Mouse (Mus musculus): ENCODE measurements around the gene Sumo2.
"Not testable (repeated sequence)": the region's sequence is repeated elsewhere in the genome, so short reads cannot be mapped to it uniquely, and the experiment has no call there.

Sumo2 gene

DNA sequence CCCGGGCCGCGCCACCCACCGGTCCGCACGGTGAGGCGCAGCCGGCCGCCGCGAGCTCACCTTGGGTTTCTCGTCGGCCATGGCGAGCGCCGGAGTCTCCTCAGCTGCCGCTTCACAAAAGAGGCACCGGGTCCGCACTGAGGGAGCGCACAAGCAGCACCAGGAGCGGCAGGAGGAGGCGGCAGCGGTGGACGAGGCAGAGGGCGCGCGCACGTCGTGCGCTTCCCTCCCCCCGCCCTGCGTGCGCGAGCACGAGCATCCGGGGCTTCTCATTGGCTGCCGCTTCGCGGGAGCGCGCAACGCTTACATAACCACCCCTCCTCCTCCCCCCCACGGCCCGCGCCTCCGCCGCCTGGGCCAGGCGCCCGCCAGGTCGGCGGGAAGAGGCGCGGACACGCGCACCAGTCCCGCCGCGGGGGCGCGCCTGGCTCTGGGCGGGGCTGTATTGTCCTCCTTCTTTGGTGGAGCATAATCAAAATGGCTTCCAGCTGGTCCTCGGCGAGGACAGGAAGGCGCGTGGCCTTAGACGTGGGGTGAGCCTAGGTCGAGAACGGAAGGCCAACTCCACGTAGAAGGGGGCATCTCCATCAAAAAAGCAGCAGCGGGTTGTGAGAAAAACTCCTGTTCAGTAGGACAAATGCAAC lies at the start of gene Sumo2:
Gene Sumo2 (minus strand): TSS at position 239 of the 644 bp plus-strand sequence.
- DNase-seq = peak; percentile 100

DNA sequence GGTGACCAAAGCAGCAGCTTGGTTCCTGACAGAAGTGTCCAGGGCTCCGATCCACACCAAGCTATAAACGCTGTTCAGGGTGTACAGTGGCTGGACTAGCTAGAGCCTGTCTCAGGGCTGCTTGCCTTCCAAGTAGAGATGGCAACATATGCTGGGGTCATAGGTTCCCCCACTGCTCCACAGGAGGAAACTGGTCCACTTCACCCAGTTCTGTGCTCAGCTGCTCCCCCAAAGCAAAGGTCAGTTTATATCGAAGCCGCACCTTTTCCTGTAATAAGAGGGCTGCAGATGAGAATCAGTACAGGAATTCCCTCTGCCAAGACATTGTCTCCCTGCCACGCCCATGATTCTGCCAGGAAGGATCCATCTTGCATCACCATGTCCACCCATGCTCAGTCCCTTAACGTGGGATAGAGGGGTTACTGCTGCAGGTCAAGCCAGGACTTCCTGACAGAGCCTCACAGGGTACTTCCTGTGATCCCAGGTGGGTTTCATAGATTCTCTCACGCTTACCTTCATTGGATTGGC lies 49.6 kb upstream of the Sumo2 start:
- no peak for DNase-seq

DNA sequence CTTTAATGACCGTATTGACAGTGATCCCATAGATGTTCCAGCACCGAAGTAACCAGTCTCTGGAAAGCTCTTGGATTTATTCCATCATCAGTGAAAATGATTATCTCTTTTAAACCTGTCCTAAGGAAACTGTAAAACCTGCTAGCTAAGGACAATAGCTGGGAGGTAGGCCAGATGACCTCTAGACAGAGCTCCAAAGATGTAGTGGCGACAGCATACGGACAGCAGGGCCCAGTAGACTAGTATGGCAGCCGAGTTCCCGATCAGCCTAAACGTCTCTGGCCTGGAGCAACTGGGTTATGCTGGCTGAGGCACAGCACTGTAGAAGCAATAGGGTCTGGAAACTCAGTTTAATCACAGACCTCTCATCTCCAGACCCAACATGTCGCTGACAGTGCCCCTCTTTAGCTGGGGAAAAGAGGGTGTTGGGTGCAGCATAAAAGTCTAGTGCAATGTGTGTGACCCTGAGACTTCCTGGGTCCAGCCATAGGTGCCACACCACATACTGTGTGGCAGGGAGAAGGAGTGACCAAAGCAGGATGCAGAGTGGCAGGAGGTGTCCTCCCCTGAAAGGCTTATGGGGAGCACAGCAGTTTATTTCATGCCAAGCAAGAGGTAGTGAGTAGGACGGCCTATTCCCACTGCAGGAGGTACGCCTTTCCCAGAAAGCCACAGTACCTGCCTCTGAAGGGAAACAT lies 48.4 kb upstream of the Sumo2 start:
- no peak for DNase-seq

DNA sequence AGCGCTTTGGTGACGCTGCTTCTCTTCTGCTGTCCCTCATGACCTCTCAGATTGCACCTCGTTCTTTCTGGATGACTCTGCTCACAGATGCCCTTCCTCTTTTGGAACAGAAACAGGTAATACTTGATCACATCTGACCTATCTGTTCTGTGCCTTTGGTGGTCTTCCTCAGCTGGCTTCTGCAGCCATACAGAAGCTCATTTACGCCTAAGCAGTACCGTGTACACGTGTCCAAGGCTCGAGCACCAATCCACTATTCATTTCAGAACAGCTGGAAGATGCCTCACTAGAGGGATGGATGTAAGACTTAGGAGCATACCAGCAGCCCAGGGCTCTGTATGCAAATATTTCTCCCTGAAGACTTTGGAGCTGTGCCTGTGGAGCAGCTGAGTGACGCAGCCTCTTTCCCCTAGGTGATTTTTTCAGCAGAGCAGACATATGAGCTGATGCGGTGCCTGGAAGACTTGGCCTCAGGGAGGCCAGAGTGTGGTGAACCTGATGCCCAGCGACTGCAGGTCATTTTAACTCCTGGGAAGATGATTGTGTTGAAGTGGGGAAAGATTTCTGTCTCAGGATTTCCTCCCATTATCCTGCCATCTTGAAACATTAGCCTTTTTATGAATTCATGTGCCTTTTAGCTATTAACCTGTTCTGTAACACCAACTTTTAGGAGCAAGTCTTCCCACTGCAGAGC lies 47.0 kb upstream of the Sumo2 start:
- DNase-seq = no peak

DNA sequence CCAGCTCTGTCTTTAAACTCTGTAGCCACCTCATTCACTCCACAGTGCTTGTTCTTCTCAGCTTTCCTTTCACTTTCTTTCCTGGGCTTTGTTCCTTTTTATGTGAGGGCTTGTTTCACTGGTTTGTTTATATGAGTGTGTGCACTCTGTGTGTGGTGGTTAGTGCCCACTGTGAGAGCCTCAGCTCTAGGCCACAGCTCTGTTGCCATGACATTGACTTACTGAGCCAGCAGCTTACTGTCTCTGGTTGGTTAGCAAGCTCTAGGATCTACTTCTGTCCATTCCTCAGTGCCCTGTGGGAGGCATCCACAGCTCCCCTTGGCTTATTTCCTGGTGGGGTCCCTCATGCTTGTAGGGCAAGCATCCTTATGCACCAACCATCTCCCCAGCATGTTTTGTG lies 43.0 kb upstream of the Sumo2 start:
- no peak for DNase-seq

DNA sequence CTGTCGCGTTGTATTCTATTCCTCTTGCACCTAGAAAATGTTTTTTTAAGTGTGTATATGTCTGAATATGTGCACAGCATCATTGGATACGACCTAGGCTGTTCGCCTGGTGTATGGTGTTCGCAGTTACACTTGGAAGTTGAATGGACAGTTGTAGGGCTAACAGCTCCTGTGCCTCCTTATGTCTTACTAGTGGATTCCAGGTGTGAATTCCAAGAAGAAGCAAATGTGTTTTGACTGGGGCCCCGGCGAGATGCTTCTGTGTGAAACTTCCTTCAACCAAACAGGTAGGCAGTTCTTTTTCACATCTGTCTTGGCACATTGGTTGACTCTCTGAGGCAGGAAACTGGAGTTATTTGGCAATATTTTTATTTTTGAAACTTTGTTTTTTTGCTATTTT lies 28.9 kb upstream of the Sumo2 start:
- DNase-seq = no peak

DNA sequence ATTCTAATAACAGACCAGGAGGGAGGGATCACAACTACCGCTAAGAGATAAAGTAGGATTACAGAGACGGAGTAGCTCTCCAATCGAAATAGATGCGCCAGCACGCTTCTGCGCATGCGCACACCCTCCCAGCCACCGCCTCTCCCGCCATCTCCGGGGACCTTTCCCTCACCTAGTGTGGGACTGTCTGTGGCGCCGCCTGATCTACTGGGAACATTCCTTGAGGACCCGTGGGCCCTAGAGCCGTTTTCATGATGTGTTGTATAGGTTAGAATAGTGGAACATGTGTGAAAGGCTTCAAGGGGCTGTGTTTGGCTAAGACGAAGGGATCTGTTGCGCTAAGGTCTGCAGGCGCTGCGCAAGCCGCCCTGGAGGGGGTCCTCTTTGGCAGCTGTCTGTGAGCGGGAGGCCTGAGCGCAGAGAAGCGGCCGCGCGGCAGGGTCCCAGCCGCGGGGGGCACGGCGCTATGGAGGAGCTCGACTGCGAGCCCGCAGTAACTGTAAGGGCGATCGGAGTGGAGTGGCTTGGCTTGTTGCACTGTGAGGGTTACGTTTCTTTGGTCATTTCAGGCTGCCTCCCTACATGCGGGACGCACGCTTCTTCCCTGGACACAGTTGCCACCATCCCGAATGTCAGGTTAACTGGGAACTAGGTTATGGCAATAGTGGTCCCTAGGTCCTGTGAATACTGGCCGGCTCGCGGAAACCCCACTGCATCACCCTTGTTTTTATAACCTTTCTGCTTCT lies 28.2 kb upstream of the Sumo2 start, which contains the start of gene Nup85:
Gene Nup85 (plus strand): TSS at position 371 of the 746 bp plus-strand sequence.
- peak; percentile 98 to 99 for DNase-seq

DNA sequence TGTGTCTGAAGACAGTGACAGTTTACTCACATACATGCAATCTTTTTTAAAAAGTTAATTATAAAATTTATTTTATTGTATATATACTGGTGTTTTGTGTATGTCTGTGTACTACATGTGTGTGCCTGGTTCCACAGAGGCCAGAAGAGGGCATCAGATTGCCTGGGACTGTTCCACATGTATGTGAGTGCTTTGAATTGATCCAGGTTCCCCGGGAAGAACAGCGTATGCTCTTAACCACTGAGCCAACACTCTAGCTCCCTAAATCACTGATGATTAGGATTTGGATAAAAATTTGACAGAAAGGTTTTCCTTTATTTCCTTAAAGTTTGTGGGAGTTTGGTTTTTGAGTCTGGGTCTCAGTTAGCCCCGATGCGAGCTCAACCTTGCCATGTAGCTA lies 27.3 kb upstream of the Sumo2 start:
- DNase-seq = no peak

DNA sequence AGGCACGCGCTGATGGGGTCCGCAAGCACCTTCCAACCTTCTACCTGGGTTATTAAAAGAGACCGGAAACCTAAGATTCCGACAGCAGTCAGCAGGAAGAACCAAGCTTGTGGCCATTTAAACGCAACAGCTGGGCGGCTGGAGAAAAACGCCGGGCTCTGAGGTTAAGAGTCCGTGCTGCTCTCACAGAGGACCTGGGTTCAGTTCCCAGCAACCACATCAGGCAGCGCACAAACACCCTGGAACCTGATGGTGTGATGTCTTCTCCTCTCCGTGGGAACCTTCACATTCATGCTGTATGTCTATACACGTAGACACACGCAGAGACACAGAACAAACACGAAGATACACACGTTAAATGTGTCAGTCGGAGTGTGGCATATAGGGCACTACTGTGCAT lies 19.6 kb upstream of the Sumo2 start:
- no peak for DNase-seq

DNA sequence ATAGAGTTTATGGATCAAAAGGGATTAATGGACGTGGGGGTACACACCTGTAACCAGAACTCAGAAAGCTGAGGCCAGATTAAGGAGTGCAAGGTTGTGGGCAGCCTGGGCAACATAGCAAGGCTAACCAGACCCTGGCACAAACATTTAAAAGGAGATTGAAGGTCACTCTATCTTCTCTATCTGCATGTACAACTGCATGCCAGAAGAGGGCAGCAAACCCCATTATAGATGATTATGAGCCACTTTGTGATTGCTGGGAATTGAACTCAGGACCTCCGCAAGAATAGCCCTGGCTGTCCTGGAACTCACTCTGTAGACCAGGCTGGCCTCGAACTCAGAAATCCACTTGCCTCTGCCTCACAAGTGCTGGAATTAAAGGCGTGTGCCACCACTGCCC lies 16.7 kb upstream of the Sumo2 start:
- DNase-seq = peak in 1 of 2 experiments; percentile 18

DNA sequence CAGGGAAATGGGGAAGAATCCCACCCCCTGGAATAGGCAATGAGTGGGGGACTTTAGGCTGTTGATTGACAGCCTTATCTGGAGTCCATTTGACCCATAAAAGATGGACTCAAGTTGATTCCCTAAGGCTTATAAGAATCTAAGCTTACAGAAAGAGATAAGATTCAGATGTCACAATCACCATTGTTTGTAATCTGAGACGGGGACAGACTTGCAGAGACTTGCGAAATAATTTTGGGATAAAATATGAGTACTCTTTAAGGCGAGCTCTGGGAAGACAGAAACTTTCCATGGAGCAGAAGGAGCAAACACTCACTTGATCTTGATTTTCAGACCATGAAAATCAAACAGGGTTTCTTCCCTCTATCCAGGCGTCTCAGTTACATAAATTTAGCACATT lies 7.5 kb upstream of the Sumo2 start:
- no peak for DNase-seq

DNA sequence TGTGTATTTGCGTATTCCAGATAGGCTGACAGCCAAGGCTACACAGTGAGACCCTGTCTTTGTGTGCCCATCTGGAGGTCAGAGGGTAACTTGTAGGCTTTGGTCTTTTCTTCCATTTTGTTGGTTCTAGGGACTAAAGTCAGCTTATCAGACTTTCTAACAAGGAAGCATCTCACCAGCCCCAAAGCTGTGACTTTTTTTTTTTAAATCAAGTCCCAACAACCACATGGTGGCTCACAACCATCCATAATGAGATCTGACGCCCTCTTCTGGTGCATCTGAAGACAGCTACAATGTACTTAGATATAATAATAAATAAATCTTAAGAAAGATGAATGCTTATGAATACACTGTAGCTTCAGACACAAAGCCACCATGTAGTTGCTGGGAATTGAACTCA lies 2.0 kb upstream of the Sumo2 start:
- no peak for DNase-seq

DNA sequence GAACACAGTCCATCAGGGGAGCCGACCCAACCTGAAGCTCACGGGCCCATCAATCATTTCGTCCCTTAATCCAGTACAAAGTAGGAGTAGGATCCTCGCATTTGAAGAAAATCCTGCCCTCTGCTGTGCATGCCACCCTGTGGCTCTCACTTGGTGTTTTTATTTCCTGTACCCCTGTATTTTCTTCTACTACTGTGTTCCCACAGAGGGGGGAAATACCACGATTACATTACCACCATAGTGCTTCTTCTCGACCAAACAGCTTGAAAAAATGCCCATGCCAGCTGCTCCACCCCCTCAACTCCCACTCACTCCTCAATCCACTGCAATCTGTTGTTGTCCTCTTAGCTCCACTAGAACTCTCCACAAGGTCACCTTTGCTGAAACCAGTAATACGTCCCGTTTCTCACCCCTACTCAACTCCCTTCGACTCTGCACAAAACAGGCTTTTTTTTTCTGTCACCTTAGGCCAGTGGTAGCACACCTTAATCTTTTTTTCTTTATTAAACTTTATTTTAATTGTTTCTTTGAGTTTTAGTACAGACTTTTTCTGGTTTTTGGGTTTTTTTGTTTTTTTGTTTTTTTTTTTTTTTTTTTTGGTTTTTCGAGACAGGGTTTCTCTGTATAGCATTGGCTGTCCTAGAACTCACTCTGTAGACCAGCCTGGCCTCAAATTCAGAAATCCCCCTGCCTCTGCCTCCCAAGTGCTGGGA lies 936 bp upstream of the Sumo2 start:
- no peak for DNase-seq

DNA sequence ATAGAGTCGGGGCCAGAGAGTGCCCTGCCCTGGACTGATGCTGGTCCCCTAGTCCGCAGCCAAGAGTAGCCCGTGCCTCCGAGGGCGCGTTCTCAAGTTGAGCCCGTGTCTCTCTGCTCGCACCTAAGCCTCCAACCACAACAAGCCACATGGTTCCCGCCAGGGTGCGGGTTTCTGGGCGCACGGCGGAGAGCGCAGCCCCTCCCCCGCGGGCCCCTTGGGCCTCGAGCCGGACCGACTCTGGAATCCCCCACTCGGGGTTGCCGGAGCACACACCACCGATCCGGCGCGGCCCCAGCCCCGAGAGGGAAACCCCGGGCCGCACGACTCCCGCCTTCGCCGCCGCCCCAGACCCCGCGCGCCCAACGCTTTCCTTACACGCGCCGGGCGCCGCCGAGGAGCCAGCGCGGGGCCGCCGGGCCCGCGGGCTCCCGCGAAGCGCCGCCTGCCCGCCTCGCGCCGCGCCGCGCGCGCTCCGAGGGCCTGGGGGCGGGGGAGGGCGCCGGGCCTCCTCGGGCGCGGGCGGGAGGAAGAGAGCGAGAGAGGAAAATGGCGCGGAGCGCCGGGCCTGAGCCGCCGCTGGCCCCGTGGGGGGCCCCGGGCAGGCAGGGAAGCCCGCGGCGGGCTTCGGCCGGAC lies 557 bp downstream of the Sumo2 start:
- peak in 1 of 2 experiments; percentile 84 for DNase-seq

DNA sequence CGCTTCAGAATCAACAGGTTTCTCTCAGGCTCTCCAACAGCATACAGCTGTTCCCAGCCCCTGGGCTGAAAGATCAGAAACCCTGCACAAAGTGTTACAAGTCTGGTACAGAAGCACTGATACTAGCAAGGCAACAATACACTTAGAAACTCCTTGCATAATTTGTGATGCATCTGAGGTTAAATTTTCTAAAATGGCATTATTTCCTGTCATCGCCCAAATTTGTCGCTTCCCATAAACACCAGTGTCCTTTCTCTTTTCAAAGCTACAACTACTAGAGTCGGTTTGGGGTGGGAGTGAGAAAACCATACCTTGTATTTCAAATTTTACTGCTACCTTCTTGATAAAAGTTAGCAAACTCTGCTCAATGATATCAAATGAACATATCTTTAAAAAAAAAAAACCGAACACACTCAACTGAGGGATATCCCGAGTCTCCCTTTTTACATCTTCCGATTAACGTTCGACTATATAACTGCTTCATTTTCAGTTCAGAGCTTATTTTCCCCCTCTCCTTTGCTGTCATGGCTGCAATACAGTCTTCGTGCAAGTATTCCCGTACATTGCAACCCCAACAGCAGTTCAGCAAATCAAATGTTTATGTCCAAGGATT lies 1.2 kb downstream of the Sumo2 start:
- DNase-seq = no peak

DNA sequence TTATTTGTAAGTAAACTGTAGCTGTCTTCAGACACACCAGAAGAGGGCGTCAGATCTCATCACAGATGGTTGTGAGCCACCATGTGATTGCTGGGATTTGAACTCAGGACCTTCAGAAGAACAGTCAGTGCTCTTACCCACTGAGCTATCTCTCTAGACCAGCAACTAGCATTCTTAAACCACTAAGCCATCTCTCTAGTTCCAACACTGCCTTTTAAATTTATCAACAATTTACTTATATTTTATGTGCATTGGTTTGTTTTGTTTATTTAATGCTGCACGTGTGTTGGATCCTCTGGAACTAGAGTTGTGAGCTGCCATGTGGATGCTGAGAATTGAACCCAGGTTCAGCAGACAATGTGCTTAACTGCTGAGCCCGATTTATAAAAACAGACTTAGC lies 9.6 kb downstream of the Sumo2 start:
- DNase-seq = not testable (repeated sequence)

DNA sequence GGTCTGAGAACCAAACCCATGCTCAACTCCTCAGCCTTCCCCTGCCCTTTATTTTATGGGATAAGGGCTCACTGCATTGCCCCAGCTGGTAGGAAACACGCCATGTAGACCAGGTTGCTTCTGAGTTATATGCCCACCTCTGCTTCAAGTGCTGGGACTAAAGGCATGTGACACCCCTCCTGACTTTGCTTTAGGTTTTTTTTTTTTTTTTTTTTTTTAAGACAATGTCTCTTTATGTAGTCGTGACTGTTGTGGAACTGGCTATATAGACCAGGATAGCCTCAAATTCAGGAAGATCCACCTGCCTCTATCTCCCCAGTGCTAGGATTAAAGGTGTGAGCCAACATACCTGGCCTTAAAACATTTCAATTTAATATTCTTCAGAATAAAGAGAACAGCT lies 13.4 kb downstream of the Sumo2 start:
- no peak for DNase-seq

DNA sequence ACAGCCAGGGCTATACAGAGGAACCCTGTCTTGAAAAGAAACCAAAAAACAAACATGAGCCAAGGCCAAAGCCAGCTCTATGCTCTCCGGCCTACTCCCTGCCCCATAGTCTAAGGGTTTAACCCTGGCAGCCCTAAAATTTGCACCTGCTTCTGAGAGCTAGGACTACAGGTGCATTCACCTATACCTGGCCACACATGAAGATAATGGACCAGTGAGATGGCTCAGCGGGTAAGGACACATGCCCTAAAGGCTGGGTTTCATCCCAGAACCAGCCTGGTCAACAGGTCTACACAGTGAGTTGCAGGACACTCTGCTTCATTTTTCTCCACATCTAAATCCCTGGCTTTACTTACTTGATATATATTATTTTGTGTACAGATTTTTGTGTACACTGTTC lies 13.8 kb downstream of the Sumo2 start:
- DNase-seq = no peak

DNA sequence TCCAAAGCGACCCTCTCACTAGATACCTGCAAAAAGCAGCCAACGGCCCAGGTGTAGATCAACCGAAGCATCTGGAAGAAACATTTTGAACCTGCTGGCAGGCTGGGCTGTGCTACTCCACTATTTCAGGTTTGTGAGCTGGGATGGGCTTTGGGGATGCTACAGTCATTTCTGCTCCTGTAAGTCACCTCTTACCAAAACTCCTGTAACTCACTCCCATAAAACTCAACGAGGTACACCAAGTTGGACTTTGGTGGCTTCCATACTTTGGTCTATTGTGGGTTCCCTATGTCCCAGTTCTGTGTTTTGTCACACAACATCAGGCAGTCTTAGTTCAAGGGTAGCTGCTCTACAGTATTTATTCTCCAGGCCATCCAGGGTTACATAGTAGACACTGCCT lies 15.0 kb downstream of the Sumo2 start:
- DNase-seq = no peak

DNA sequence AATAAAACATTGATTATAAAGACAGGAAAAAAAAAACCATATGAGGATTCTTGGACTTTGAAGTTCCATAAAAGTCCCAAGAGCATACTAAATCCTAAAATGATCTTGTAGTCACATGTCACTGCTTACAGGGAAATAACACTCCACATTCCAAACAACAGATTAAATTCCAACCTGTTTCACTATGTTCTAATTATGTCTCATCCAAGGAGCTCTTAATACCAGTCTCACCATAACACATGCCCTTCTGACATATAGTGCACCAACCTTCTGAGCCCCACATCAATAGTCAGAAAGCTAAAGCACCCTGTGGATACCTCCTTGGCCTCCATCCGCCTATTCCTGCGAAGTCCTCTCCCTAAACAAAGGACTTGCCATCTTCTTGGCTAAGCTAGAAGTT lies 15.9 kb downstream of the Sumo2 start:
- no peak for DNase-seq

DNA sequence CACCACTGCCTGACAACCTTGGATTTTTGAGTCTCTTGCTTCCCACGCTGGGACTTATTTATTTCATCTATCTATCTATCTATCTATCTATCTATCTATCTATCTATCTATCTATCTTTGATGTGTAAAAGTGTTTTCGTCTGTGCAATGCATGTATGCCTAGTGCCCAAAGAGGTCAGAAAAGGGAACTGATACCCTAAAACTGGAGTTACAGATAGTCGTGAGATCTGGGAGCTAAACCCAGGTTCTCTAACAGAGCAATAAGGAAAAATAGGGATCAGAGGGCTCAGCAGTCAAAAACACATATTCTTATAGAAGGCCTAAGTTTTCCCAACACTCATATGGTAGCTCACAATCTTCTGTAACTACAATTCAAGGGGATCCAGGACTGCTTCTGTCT lies 16.5 kb downstream of the Sumo2 start:
- no peak for DNase-seq
